Mouse (Mus musculus) testis, adult 2 months (tissue): ENCODE measurements at regions not wholly inside any gene's neighbourhood (a gene's known extent, or its start where the extent isn't known, plus 50 kb on each side); places are given as distances from the start of the nearest gene placed in this dataset.

Experiments used
- CTCF ChIP-seq: fragments of 200-500 bp; IDR thresholded peaks from 2 replicates; pipeline ENCODE4 v1.5.1; 2012; ENCODE audit warnings: low read depth, mild to moderate bottlenecking, inconsistent platforms, low read length, moderate library complexity; ENCODE audit not compliant: control insufficient read depth, insufficient read depth, insufficient replicate concordance
- POLR2A ChIP-seq: fragments of 200-500 bp; IDR thresholded peaks from 2 replicates; pipeline ENCODE4 v1.6.1; 2012; ENCODE audit warnings: low read depth, mild to moderate bottlenecking, inconsistent platforms, low read length, moderate library complexity; ENCODE audit not compliant: control insufficient read depth

GRCm38 (mm10) chr15:5671781-5672180 is 427.8 kb upstream of the Ptger4 start:
- TF ChIP-seq POLR2A: no peak
- TF ChIP-seq CTCF: no peak
